Mouse (Mus musculus) forebrain, embryonic 14.5 days (tissue): ENCODE data around the gene Nek9. TPM values are rescaled to one million over a fixed set of nuclear protein-coding genes. Genes with fewer than 3 reads are reported as not detected.

Experiments
- ATAC-seq: fragments of 200-750 bp; cut with Nextera tagmentation; 2 replicates; pipeline ENCODE4 v1.8.0; 2017; ENCODE audit warnings: mild to moderate bottlenecking, moderate library complexity
- DNase-seq: peaks from one replicate; pipeline ENCODE4 v3.0.0-alpha.2; 2015; ENCODE audit warnings: low spot score
- H3K27ac ChIP-seq: fragments of 300-500 bp; sonication (generic); 2 replicates; pipeline ENCODE4 v1.5.1; 2014; ENCODE audit warnings: low read depth, mild to moderate bottlenecking, control low read depth, low read length, moderate library complexity
- H3K27me3 ChIP-seq: fragments of 300-500 bp; sonication (generic); replicated peaks from 2 replicates; pipeline ENCODE4 v1.6.1; 2014; ENCODE audit warnings: low read length, control low read depth, mixed read lengths; ENCODE audit not compliant: control insufficient read depth, insufficient read depth
- H3K36me3 ChIP-seq: fragments of 300-500 bp; sonication (generic); 2 replicates; pipeline ENCODE4 v1.6.1; 2014; ENCODE audit warnings: low read length, control low read depth; ENCODE audit not compliant: control insufficient read depth, insufficient read depth
- H3K4me1 ChIP-seq: fragments of 300-500 bp; sonication (generic); 2 replicates; pipeline ENCODE4 v1.6.1; 2014; ENCODE audit warnings: antibody characterized with exemption, low read length, control low read depth; ENCODE audit not compliant: control insufficient read depth, insufficient read depth
- H3K4me2 ChIP-seq: fragments of 300-500 bp; sonication (generic); 2 replicates; pipeline ENCODE4 v1.6.1; 2014; ENCODE audit warnings: mild to moderate bottlenecking, control low read depth, low read length
- H3K4me3 ChIP-seq: fragments of 300-500 bp; sonication (generic); 2 replicates; pipeline ENCODE4 v1.5.1; 2014; ENCODE audit warnings: low read depth, low read length, control low read depth
- H3K9ac ChIP-seq: fragments of 300-500 bp; sonication (generic); 2 replicates; pipeline ENCODE4 v1.6.1; 2014; ENCODE audit warnings: mild to moderate bottlenecking, low read length, control low read depth, moderate library complexity
- H3K9me3 ChIP-seq: fragments of 300-500 bp; sonication (generic); replicated peaks from 2 replicates; pipeline ENCODE4 v1.6.1; 2016; ENCODE audit warnings: low read length, control low read depth, mixed read lengths; ENCODE audit not compliant: control insufficient read depth
- whole genome bisulfite sequencing: fragments of 180-500 bp; shearing (Covaris S2); extraction: QIAGEN DNeasy Blood & Tissue Kit; methylation state at CpG from one replicate; pipeline ENCODE4 v1.1.7; 2014; 5-methylcytosine and 5-hydroxymethylcytosine counted together
- polyA plus RNA-seq: library from polyadenylated mRNA; unstranded; fragments of >200 nt; fragmentation: Nextera tagmentation; extraction: Ambion mirVana; gene quantifications from 2 replicates; pipeline ENCODE4 v1.2.1, GENCODE M21; 2014

The Nek9 gene
- polyA plus RNA-seq, 1 experiment from 2014 or later: 10.4 TPM

GRCm38 (mm10) chr12:85354061-85354460 is 14.9 kb upstream of the Nek9 start:
- H3K36me3 ChIP-seq: peaks cover 22% of the 10 kb centered on the region
- ATAC-seq (no peak), DNase-seq (no peak)
- no peak overlapping the region for H3K9ac ChIP-seq
- 88% methylated on average over 3 of the region's 3 CpGs for WGBS
- H3K4me3 ChIP-seq: no peak overlapping the region
- no peaks in the 10 kb centered on the region for H3K27me3 ChIP-seq
- no peak overlapping the region for H3K4me2 ChIP-seq
- no peak overlapping the region for H3K27ac ChIP-seq
- H3K9me3 ChIP-seq: no peaks in the 10 kb centered on the region
- peaks cover 2% of the 10 kb centered on the region; the same call in 1 of the 2 replicates for H3K4me1 ChIP-seq

- peak; percentile 86 for ATAC-seq
- no peaks in the 10 kb centered on the region for H3K9me3 ChIP-seq
- H3K9ac ChIP-seq: no peak overlapping the region
- DNase-seq: peak; percentile 75
- H3K4me3 ChIP-seq: no peak overlapping the region
- peaks cover 32% of the 10 kb centered on the region for H3K36me3 ChIP-seq
- peaks cover 2% of the 10 kb centered on the region; the same call in 1 of the 2 replicates for H3K4me1 ChIP-seq
- WGBS: 56% methylated on average over 10 of the region's 10 CpGs
- 0 out of 2 replicates have a peak overlapping the region, but pooled peaks have one; percentile 9 for H3K4me2 ChIP-seq
- H3K27me3 ChIP-seq: no peaks in the 10 kb centered on the region
- H3K27ac ChIP-seq: peak overlapping the region; percentile 71
These were observed 11.5 kb upstream of the Nek9 start for GRCm38 (mm10) chr12:85350407-85351232.

- no peak for ATAC-seq
- H3K4me1 ChIP-seq: peaks cover 2% of the 10 kb centered on the region; the same call in 1 of the 2 replicates
- peaks cover 36% of the 10 kb centered on the region for H3K36me3 ChIP-seq
- no peak overlapping the region for H3K4me3 ChIP-seq
- WGBS: 89% methylated on average over 6 of the region's 6 CpGs
- no peak overlapping the region for H3K27ac ChIP-seq
- H3K9ac ChIP-seq: no peak overlapping the region
- no peaks in the 10 kb centered on the region for H3K9me3 ChIP-seq
- H3K4me2 ChIP-seq: no peak overlapping the region
- no peak for DNase-seq
- H3K27me3 ChIP-seq: no peaks in the 10 kb centered on the region
These were observed 9.2 kb upstream of the Nek9 start for GRCm38 (mm10) chr12:85348338-85348737.

GRCm38 (mm10) chr12:85347196-85347595 is 8.0 kb upstream of the Nek9 start:
- Histone ChIP-seq H3K4me2 (no peak overlapping the region), H3K27me3 (no peaks in the 10 kb centered on the region), H3K36me3 (peaks cover 35% of the 10 kb centered on the region), H3K9ac (no peak overlapping the region), H3K4me3 (no peak overlapping the region), H3K27ac (no peak overlapping the region), H3K9me3 (no peaks in the 10 kb centered on the region), H3K4me1 (peaks cover 2% of the 10 kb centered on the region; the same call in 1 of the 2 replicates)
- DNase-seq (no peak), ATAC-seq (no peak)
- WGBS: 79% methylated on average over 3 of the region's 3 CpGs

GRCm38 (mm10) chr12:85346374-85346773 is 7.2 kb upstream of the Nek9 start:
- Histone ChIP-seq H3K36me3 (peaks cover 40% of the 10 kb centered on the region), H3K4me1 (peaks cover 2% of the 10 kb centered on the region; the same call in 1 of the 2 replicates), H3K27me3 (no peaks in the 10 kb centered on the region), H3K9me3 (no peaks in the 10 kb centered on the region), H3K9ac (no peak overlapping the region), H3K27ac (no peak overlapping the region), H3K4me3 (no peak overlapping the region), H3K4me2 (no peak overlapping the region)
- DNase-seq (peak; percentile 92), ATAC-seq (0 out of 2 replicates have a peak, but pooled peaks have one; percentile 61)
- WGBS: 56% methylated on average over 3 of the region's 3 CpGs

GRCm38 (mm10) chr12:85345559-85345958 is 6.4 kb upstream of the Nek9 start:
- Histone ChIP-seq H3K4me1 (no peaks in the 10 kb centered on the region), H3K27ac (no peak overlapping the region), H3K36me3 (peaks cover 38% of the 10 kb centered on the region), H3K27me3 (no peaks in the 10 kb centered on the region), H3K4me2 (no peak overlapping the region), H3K9ac (no peak overlapping the region), H3K4me3 (no peak overlapping the region), H3K9me3 (no peaks in the 10 kb centered on the region)
- DNase-seq: no peak
- no peak for ATAC-seq
- WGBS: 95% methylated on average over 6 of the region's 6 CpGs

GRCm38 (mm10) chr12:85344252-85344651 is 5.1 kb upstream of the Nek9 start:
- Histone ChIP-seq H3K4me3 (no peak overlapping the region), H3K27ac (no peak overlapping the region), H3K27me3 (no peaks in the 10 kb centered on the region), H3K9ac (no peak overlapping the region), H3K4me2 (no peak overlapping the region), H3K4me1 (no peaks in the 10 kb centered on the region), H3K36me3 (peaks cover 32% of the 10 kb centered on the region), H3K9me3 (no peaks in the 10 kb centered on the region)
- no peak for DNase-seq
- 84% methylated on average over 7 of the region's 7 CpGs for WGBS
- ATAC-seq: no peak

GRCm38 (mm10) chr12:85342310-85342709 is 3.1 kb upstream of the Nek9 start:
- peaks cover 8% of the 10 kb centered on the region for H3K4me1 ChIP-seq
- DNase-seq: no peak
- WGBS: 88% methylated on average over 3 of the region's 4 CpGs
- H3K9ac ChIP-seq: no peak overlapping the region
- peaks cover 22% of the 10 kb centered on the region for H3K36me3 ChIP-seq
- ATAC-seq: no peak
- H3K9me3 ChIP-seq: no peaks in the 10 kb centered on the region
- no peak overlapping the region for H3K4me2 ChIP-seq
- H3K4me3 ChIP-seq: no peak overlapping the region
- H3K27me3 ChIP-seq: no peaks in the 10 kb centered on the region
- no peak overlapping the region for H3K27ac ChIP-seq

- peak; percentile 27; the same call in 1 of the 2 replicates for ATAC-seq
These were observed 2.0 kb upstream of the Nek9 start for GRCm38 (mm10) chr12:85341131-85341530.

More at GRCm38 (mm10) chr12:85341131-85341530, 2.0 kb upstream of the Nek9 start:
- H3K9me3 ChIP-seq: no peaks in the 10 kb centered on the region
- WGBS: 69% methylated on average over 1 of the region's 1 CpGs
- H3K4me2 ChIP-seq: no peak overlapping the region
- peaks cover 24% of the 10 kb centered on the region for H3K36me3 ChIP-seq
- H3K9ac ChIP-seq: no peak overlapping the region
- peak overlapping the region; percentile 9; the same call in 1 of the 2 replicates for H3K27ac ChIP-seq
- H3K4me3 ChIP-seq: no peak overlapping the region
- peaks cover 8% of the 10 kb centered on the region for H3K4me1 ChIP-seq
- DNase-seq: peak; percentile 94
- H3K27me3 ChIP-seq: no peaks in the 10 kb centered on the region
